In the genomic region with DNA sequence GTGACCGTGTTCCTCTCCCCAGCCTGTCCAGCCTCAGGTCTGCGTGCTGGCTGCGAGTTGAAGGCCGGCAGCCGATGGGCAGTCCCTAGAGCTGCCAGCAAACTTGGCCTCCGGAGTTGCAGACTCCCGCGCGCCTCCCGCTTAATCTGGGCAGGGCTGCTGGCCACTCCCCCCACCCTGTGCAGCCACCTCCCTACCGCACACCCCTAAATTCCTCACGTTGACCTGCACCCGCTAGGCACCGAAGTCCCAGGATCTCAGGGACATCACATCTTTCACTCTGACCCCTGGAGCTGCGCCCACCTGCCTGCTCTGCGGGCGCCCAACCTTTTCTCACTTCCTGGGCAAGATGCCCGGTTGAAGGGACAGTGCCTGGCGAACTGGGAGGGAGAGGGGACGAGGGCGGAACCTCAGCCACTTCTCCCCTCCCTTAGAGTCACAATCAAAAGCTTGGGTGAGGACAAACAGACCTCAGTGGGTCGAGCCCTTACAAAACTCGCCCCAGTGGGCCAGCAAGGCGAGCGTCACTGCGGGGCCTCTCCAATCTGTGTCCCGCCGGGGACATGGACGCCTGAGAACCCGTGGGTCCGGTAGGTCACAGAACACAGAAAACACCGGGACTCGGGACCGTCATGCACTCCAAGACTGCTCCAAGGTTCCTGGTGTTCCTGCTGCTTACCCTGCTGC, we compare ENCODE assay signal across 9 mouse cellular contexts. TPM values are rescaled to one million over a fixed set of nuclear protein-coding genes. Genes with fewer than 3 reads are reported as not detected.
DNase-seq lines count a peak whose midpoint lies in the region; ATAC-seq and TF ChIP-seq lines count a peak whose summit lies in the region.
"Had no signal": no experiment of that assay in that cellular context is flagged by ENCODE, and none has a peak within 500 bp of the region (broad histone marks: within the 10 kb centered on the region; RNA-seq: fewer than 3 reads in every experiment).

A gene (minus strand): TSS at position 137 of the 687 bp plus-strand sequence.
A gene (plus strand): TSS at position 209 of the 687 bp plus-strand sequence.

- ATAC-seq in forebrain, embryonic 12.5 days (ENCODE audit: low FRiP score) = peak; percentile 36; the same call in 1 of the 2 replicates
- 0 out of 2 replicates have a peak, but pooled peaks have one; percentile 34 for ATAC-seq in midbrain, embryonic 12.5 days (ENCODE audit: low FRiP score, low read depth)
- no peak for ATAC-seq in erythroid progenitor cell, adult 5-6 weeks (replicated peaks; ENCODE audit: low FRiP score, poor library complexity, severe bottlenecking)

- intact Hi-C loops in heart, postnatal 25 days (cut with DNase I) = no loop called here

- peak within 1 kb of the TSS; percentile 21; the same call in 1 of the 2 replicates for H3K9ac ChIP-seq in forebrain, embryonic 12.5 days
- H3K9ac ChIP-seq in midbrain, embryonic 12.5 days (replicated peaks) = no peak within 1 kb of the TSS

- H3K4me2 ChIP-seq in forebrain, embryonic 12.5 days = peak within 1 kb of the TSS; percentile 66
- peak within 1 kb of the TSS; percentile 61 for H3K4me2 ChIP-seq in midbrain, embryonic 12.5 days (replicated peaks)

- H3K4me1 ChIP-seq in forebrain, embryonic 12.5 days = peaks cover 10% of the 10 kb centered on the region
- peaks cover 10% of the 10 kb centered on the region for H3K4me1 ChIP-seq in midbrain, embryonic 12.5 days

- H3K36me3 ChIP-seq in forebrain, embryonic 12.5 days (replicated peaks) = no peaks in the 10 kb centered on the region
- no peaks in the 10 kb centered on the region for H3K36me3 ChIP-seq in midbrain, embryonic 12.5 days

- peaks cover 30% of the 10 kb centered on the region for H3K27me3 ChIP-seq in forebrain, embryonic 12.5 days
- peaks cover 18% of the 10 kb centered on the region for H3K27me3 ChIP-seq in midbrain, embryonic 12.5 days

- no peak for TF ChIP-seq POLR2A in brain, embryonic 14.5 days (IDR thresholded peaks at IDR 0.05; ENCODE audit: borderline replicate concordance, extremely low read depth, insufficient read depth, insufficient read length, poor library complexity, severe bottlenecking)

- no peak within 1 kb of the TSS for H3K27ac ChIP-seq in forebrain, embryonic 12.5 days
- H3K27ac ChIP-seq in midbrain, embryonic 12.5 days (replicated peaks) = no peak within 1 kb of the TSS
- H3K27ac ChIP-seq: macrophage had no signal

- 3% methylated on average over 34 of the region's 34 CpGs for whole genome bisulfite sequencing in forebrain, embryonic 12.5 days
- 6% methylated on average over 34 of the region's 34 CpGs for WGBS in midbrain, embryonic 12.5 days

- DNase-seq in CD4-positive helper T cell, adult 2 months (ENCODE audit: low read depth, low spot score) = peak; percentile 2
- peak; percentile 27 for DNase-seq in brain, embryonic 14.5 days (ENCODE audit: low read depth)
- DNase-seq in heart, postnatal 25 days (ENCODE audit: low spot score) = peak; percentile 35
- peak; percentile 87 to 88 for DNase-seq in kidney, postnatal 36 days
- DNase-seq in urinary bladder, postnatal 4 days (ENCODE audit: low spot score in 2 of 2) = peak; percentile 34 to 62

- no peak for TF ChIP-seq CTCF in brain, embryonic 14.5 days (IDR thresholded peaks at IDR 0.05; ENCODE audit: borderline replicate concordance, extremely low read depth, insufficient read depth, insufficient read length)

- no peaks in the 10 kb centered on the region for H3K9me3 ChIP-seq in forebrain, embryonic 12.5 days
- no peaks in the 10 kb centered on the region for H3K9me3 ChIP-seq in midbrain, embryonic 12.5 days

- peak within 1 kb of the TSS; percentile 34 for H3K4me3 ChIP-seq in forebrain, embryonic 12.5 days (replicated peaks)
- peak within 1 kb of the TSS; percentile 35 for H3K4me3 ChIP-seq in midbrain, embryonic 12.5 days

RNA-seq across cellular contexts. Expression of the first gene that starts in this region (rescaled TPM):
- 0.34 TPM in 2 replicates for polyA plus RNA-seq in brain, embryonic 14.5 days (2012; rRNA removed)
- 0.12 and 0.17 TPM in 2 replicates for polyA plus RNA-seq in forebrain, embryonic 12.5 days (2016; fragmentation: Nextera tagmentation; extraction: Ambion mirVana)
- total RNA-seq in heart, postnatal 25 days (2021) = 10 to 100 TPM in 1 of 2 experiments, 1 to 10 TPM in 1; 9.6 to 10.5 TPM
- polyA plus RNA-seq in midbrain, embryonic 12.5 days (2016; fragmentation: Nextera tagmentation; extraction: Ambion mirVana) = 0.07 and 0.13 TPM in 2 replicates
- total RNA-seq in erythroid progenitor cell, adult 5-6 weeks (2015; ENCODE audit: low replicate concordance) = not detected in 2 replicates
- not detected in 2 replicates for total RNA-seq in erythroid progenitor cell, adult 5-6 weeks (2017; ENCODE audit: low replicate concordance)
- polyA plus RNA-seq: macrophage had no signal

RNA-seq across cellular contexts. Expression of the second gene that starts in this region (rescaled TPM):
- 0.14 and 0.25 TPM in 2 replicates for polyA plus RNA-seq in brain, embryonic 14.5 days (2012; rRNA removed)
- 0.12 and 0.23 TPM in 2 replicates for polyA plus RNA-seq in forebrain, embryonic 12.5 days (2016; fragmentation: Nextera tagmentation; extraction: Ambion mirVana)
- 1 to 10 TPM; 3.3 to 3.7 TPM for total RNA-seq in heart, postnatal 25 days (2021)
- 0.09 and 0.10 TPM in 2 replicates for polyA plus RNA-seq in midbrain, embryonic 12.5 days (2016; fragmentation: Nextera tagmentation; extraction: Ambion mirVana)
- not detected in 2 replicates for total RNA-seq in erythroid progenitor cell, adult 5-6 weeks (2015; ENCODE audit: low replicate concordance)
- total RNA-seq in erythroid progenitor cell, adult 5-6 weeks (2017; ENCODE audit: low replicate concordance) = not detected in 2 replicates
- polyA plus RNA-seq: macrophage had no signal

Comparison
In these comparisons a context has a peak if more than half of its experiments do, and no peak if none do; other contexts are left out.
1. RNA of the first gene that starts in this region (total RNA-seq): 9.6 to 10.5 TPM in heart, postnatal 25 days; not detected in erythroid progenitor cell, adult 5-6 weeks; every median in the first group is over 10 times any median in the second.
2. RNA of the second gene that starts in this region (total RNA-seq): 3.3 to 3.7 TPM in heart, postnatal 25 days; not detected in erythroid progenitor cell, adult 5-6 weeks; every median in the first group is over 4 times any median in the second.
3. Peak in DNase-seq in brain, embryonic 14.5 days; RNA of the genes that start here not detected or under 1 TPM.
4. Peak in ATAC-seq, H3K4me3 ChIP-seq, H3K9ac ChIP-seq and H3K4me2 ChIP-seq in forebrain, embryonic 12.5 days; RNA of the genes that start here not detected or under 1 TPM.
5. Peak in ATAC-seq, H3K4me3 ChIP-seq and H3K4me2 ChIP-seq in midbrain, embryonic 12.5 days; RNA of the genes that start here not detected or under 1 TPM.
6. DNase-seq: peak in every context shown above with its lines; median percentile 88 in kidney, postnatal 36 days; 48 in urinary bladder, postnatal 4 days; 35 in heart, postnatal 25 days; 27 in brain, embryonic 14.5 days; 2 in CD4-positive helper T cell, adult 2 months.